30 mouse cellular contexts compared by ENCODE assay signal in genomic region chr9:20672047-20672446, GRCm38 (mm10). TPM values are rescaled to one million over a fixed set of nuclear protein-coding genes. Genes with fewer than 3 reads are reported as not detected.
A peak's percentile ranks its signal among the peaks of the same experiment; 100 is the strongest.
DNase-seq lines count a peak whose midpoint lies in the region; ATAC-seq lines count a peak whose summit lies in the region.
"Had no signal": no experiment of that assay in that cellular context is flagged by ENCODE, and none has a peak within 500 bp of the region (broad histone marks: within the 10 kb centered on the region; RNA-seq: fewer than 3 reads in every experiment).

No protein-coding gene starts in this region.

- H3K27me3 ChIP-seq in embryonic facial prominence, embryonic 14.5 days (replicated peaks; ENCODE audit: control insufficient read depth, insufficient read depth, low read length) = no peaks in the 10 kb centered on the region
- no peaks in the 10 kb centered on the region for H3K27me3 ChIP-seq in embryonic facial prominence, embryonic 10.5 days (replicated peaks; ENCODE audit: low read depth, poor library complexity, severe bottlenecking)
- H3K27me3 ChIP-seq: embryonic facial prominence, embryonic 13.5 days; heart, embryonic 15.5 days; hindbrain, embryonic 13.5 days; midbrain, embryonic 12.5 days; neural tube, embryonic 13.5 days had no signal

- H3K9me3 ChIP-seq in embryonic facial prominence, embryonic 14.5 days (ENCODE audit: control insufficient read depth, low read length) = no peaks in the 10 kb centered on the region
- no peaks in the 10 kb centered on the region for H3K9me3 ChIP-seq in embryonic facial prominence, embryonic 10.5 days
- H3K9me3 ChIP-seq: embryonic facial prominence, embryonic 13.5 days; heart, embryonic 10.5 days; heart, embryonic 15.5 days; hindbrain, embryonic 13.5 days; liver, embryonic 12.5 days; megakaryocyte, embryonic 14.5 days; midbrain, embryonic 12.5 days; neural tube, embryonic 13.5 days had no signal

- H3K4me2 ChIP-seq in embryonic facial prominence, embryonic 14.5 days (ENCODE audit: low read depth, low read length) = no peak overlapping the region
- H3K4me2 ChIP-seq: embryonic facial prominence, embryonic 13.5 days; heart, embryonic 15.5 days; hindbrain, embryonic 13.5 days; liver, embryonic 12.5 days; midbrain, embryonic 12.5 days; neural tube, embryonic 13.5 days had no signal

- DNase-seq in embryonic facial prominence, embryonic 14.5 days (ENCODE audit: low spot score) = peak; percentile 20
- DNase-seq in embryonic facial prominence, embryonic 10.5 days (ENCODE audit: low spot score) = no peak
- DNase-seq in retina, postnatal 1 day = peak; percentile 18
- no peak for DNase-seq in retina, embryonic 14.5 days (ENCODE audit: low spot score)
- DNase-seq in cerebellum, postnatal 14 days = no peak
- DNase-seq: adrenal gland, postnatal 10 days; cerebellum, adult 8-10 months; cerebellum, postnatal 36 days; embryo, embryonic 11 days; gastrocnemius, postnatal 10 days; heart, postnatal 36 days; kidney, adult 2 months; layer of hippocampus, postnatal 36 days; left cerebral cortex, postnatal 4 days; liver, postnatal 0 days; lung, postnatal 36 days; right cerebral cortex, adult 18-20 months; thymus, postnatal 14 days had no signal

- no peak overlapping the region for H3K27ac ChIP-seq in embryonic facial prominence, embryonic 14.5 days (replicated peaks; ENCODE audit: low read depth, low read length)
- H3K27ac ChIP-seq in embryonic facial prominence, embryonic 10.5 days (replicated peaks) = no peak overlapping the region
- H3K27ac ChIP-seq: embryonic facial prominence, embryonic 13.5 days; heart, embryonic 10.5 days; heart, embryonic 15.5 days; hindbrain, embryonic 13.5 days; kidney, postnatal 0 days; liver, embryonic 12.5 days; midbrain, embryonic 12.5 days; neural tube, embryonic 13.5 days had no signal

- H3K9ac ChIP-seq in embryonic facial prominence, embryonic 14.5 days (ENCODE audit: low read depth, low read length) = no peak overlapping the region
- H3K9ac ChIP-seq: embryonic facial prominence, embryonic 13.5 days; heart, embryonic 15.5 days; hindbrain, embryonic 13.5 days; liver, embryonic 12.5 days; liver, postnatal 0 days; midbrain, embryonic 12.5 days; neural tube, embryonic 13.5 days had no signal

- H3K36me3 ChIP-seq in embryonic facial prominence, embryonic 14.5 days (ENCODE audit: control insufficient read depth, insufficient read depth, low read length) = no peaks in the 10 kb centered on the region
- H3K36me3 ChIP-seq in embryonic facial prominence, embryonic 10.5 days (replicated peaks) = no peaks in the 10 kb centered on the region
- H3K36me3 ChIP-seq: embryonic facial prominence, embryonic 13.5 days; heart, embryonic 10.5 days; heart, embryonic 15.5 days; liver, embryonic 12.5 days; midbrain, embryonic 12.5 days had no signal

- no peaks in the 10 kb centered on the region for H3K4me1 ChIP-seq in embryonic facial prominence, embryonic 14.5 days (ENCODE audit: control insufficient read depth, insufficient read depth, low read length)
- peaks cover 6% of the 10 kb centered on the region; the same call in 1 of the 2 replicates for H3K4me1 ChIP-seq in embryonic facial prominence, embryonic 10.5 days
- H3K4me1 ChIP-seq: embryonic facial prominence, embryonic 13.5 days had no signal

- ATAC-seq in embryonic facial prominence, embryonic 14.5 days (ENCODE audit: low read depth) = no peak
- ATAC-seq in granulocyte monocyte progenitor cell, adult 5-6 weeks (replicated peaks; ENCODE audit: poor library complexity, severe bottlenecking) = peak; percentile 60
- no peak for ATAC-seq in CD4-positive, CD25-positive, alpha-beta regulatory T cell, adult 4 months
- ATAC-seq: liver, embryonic 12.5 days; liver, postnatal 0 days had no signal

- WGBS in embryonic facial prominence, embryonic 14.5 days = 87% methylated on average over 15 of the region's 16 CpGs
- WGBS in embryonic facial prominence, embryonic 10.5 days = 92% methylated on average over 16 of the region's 16 CpGs

- no peak overlapping the region for H3K4me3 ChIP-seq in embryonic facial prominence, embryonic 14.5 days (ENCODE audit: low read depth, low read length)
- no peak overlapping the region for H3K4me3 ChIP-seq in embryonic facial prominence, embryonic 10.5 days
- H3K4me3 ChIP-seq: embryonic facial prominence, embryonic 13.5 days; erythroblast, embryonic 14.5 days; heart, embryonic 10.5 days; heart, embryonic 15.5 days; hindbrain, embryonic 13.5 days; liver, embryonic 12.5 days; megakaryocyte, embryonic 14.5 days; midbrain, embryonic 12.5 days; neural tube, embryonic 13.5 days had no signal

RNA-seq across cellular contexts. Expression of gene Pin1, which starts 20.2 kb away (rescaled TPM):
- 46.3 and 48.1 TPM in 2 replicates for polyA plus RNA-seq in embryonic facial prominence, embryonic 14.5 days (2014; fragmentation: Nextera tagmentation; extraction: Ambion mirVana)
- 82.2 and 87.9 TPM in 2 replicates for polyA plus RNA-seq in embryonic facial prominence, embryonic 10.5 days (2016; fragmentation: Nextera tagmentation; extraction: Ambion mirVana)
- 14.8 and 22.5 TPM in 2 replicates for total RNA-seq in granulocyte monocyte progenitor cell, adult 5-6 weeks (2014; fragmentation: Nextera tagmentation)
- total RNA-seq in granulocyte monocyte progenitor cell, adult 5-6 weeks (2017) = 16.1 and 22.4 TPM in 2 replicates
- polyA plus RNA-seq in CD4-positive, CD25-positive, alpha-beta regulatory T cell, adult 4 months (2017; shearing (Covaris generic)) = 10 to 100 TPM; 19.7 to 22.9 TPM

RNA-seq across cellular contexts. Expression of gene Fbxl12, which starts 27.5 kb away (rescaled TPM):
- polyA plus RNA-seq in embryonic facial prominence, embryonic 14.5 days (2014; fragmentation: Nextera tagmentation; extraction: Ambion mirVana) = 11.5 and 14.3 TPM in 2 replicates
- polyA plus RNA-seq in embryonic facial prominence, embryonic 10.5 days (2016; fragmentation: Nextera tagmentation; extraction: Ambion mirVana) = 18.7 and 18.9 TPM in 2 replicates
- 18.2 and 28.0 TPM in 2 replicates for total RNA-seq in granulocyte monocyte progenitor cell, adult 5-6 weeks (2014; fragmentation: Nextera tagmentation)
- 3.7 and 6.3 TPM in 2 replicates for total RNA-seq in granulocyte monocyte progenitor cell, adult 5-6 weeks (2017)
- 10 to 100 TPM; 54.4 to 79.2 TPM for polyA plus RNA-seq in CD4-positive, CD25-positive, alpha-beta regulatory T cell, adult 4 months (2017; shearing (Covaris generic))

RNA-seq across cellular contexts. Expression of gene Ubl5, which starts 29.4 kb away (rescaled TPM):
- 332 and 354 TPM in 2 replicates for polyA plus RNA-seq in embryonic facial prominence, embryonic 14.5 days (2014; fragmentation: Nextera tagmentation; extraction: Ambion mirVana)
- 356 and 365 TPM in 2 replicates for polyA plus RNA-seq in embryonic facial prominence, embryonic 10.5 days (2016; fragmentation: Nextera tagmentation; extraction: Ambion mirVana)
- total RNA-seq in granulocyte monocyte progenitor cell, adult 5-6 weeks (2014; fragmentation: Nextera tagmentation) = 459 and 544 TPM in 2 replicates
- total RNA-seq in granulocyte monocyte progenitor cell, adult 5-6 weeks (2017) = 101 and 107 TPM in 2 replicates
- polyA plus RNA-seq in CD4-positive, CD25-positive, alpha-beta regulatory T cell, adult 4 months (2017; shearing (Covaris generic)) = 100 to 1,000 TPM; 274 to 342 TPM

Comparison
In these comparisons a context has a peak if more than half of its experiments do, and no peak if none do; other contexts are left out.
1. DNase-seq: peak in embryonic facial prominence, embryonic 14.5 days (single experiment) and retina, postnatal 1 day (single experiment); none in embryonic facial prominence, embryonic 10.5 days (single experiment), retina, embryonic 14.5 days (single experiment) and cerebellum, postnatal 14 days (0 of 2).